Mouse (Mus musculus) lung, adult 18-20 months (tissue): ENCODE data around the gene Slc6a3.

Source experiments
- DNase-seq, 2 experiments: peaks; one replicate each; pipeline ENCODE4 v3.0.0; 2022; ENCODE audit warnings: mixed read lengths in 2 of 2

Slc6a3 gene

DNA sequence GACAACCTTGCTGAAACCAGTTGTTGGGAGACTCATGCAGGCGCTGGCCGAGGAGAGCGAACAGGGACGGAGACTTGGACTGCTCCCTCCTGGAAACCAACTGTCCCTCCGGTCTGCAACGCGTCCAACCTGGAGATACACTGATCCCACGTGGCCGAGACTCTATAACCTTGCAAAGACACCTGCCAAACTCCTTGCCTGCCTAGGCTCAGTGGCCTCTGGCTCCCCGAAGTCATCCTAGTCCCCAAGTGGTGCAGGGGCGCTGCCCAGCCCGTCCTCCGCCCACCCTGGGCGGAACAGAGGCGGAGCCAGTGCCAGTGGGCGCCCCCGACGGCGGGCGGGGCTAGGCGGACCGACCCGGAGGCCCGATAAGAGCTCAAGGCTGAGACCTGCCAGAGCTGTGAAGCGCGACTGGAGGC is at the start of gene Slc6a3:
Slc6a3 (plus strand) TSS at position 345 of the 419 bp plus-strand sequence.
- DNase-seq = peak; percentile 66 to 70

GRCm38 (mm10) chr13:73488105-73488504 is 48.4 kb upstream of the Slc6a3 start:
- DNase-seq = no peak

DNA sequence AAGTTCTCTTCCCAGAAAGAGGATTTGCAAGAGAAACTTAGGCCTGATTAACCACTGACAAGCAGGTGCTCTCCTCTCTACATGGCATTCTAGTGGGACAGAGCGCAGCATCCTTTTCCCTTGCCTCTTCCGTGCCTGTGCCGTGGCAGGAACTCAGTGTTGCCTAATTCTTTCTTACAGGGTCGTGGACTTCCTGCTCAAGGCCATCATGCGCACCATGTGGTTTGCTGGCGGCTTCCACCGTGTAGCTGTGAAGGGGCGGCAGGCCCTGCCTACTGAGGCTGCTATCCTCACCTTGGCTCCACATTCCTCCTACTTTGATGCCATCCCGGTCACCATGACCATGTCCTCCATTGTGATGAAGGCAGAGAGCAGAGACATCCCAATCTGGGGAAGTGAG is 47.8 kb upstream of the Slc6a3 start:
- no peak for DNase-seq

- peak in 1 of 2 experiments; percentile 26 for DNase-seq
Measured at GRCm38 (mm10) chr13:73489986-73490385, 46.6 kb upstream of the Slc6a3 start.

- peak in 1 of 2 experiments; percentile 41 for DNase-seq
Measured at GRCm38 (mm10) chr13:73490564-73491170, 45.9 kb upstream of the Slc6a3 start.

GRCm38 (mm10) chr13:73493183-73493582 is 43.4 kb upstream of the Slc6a3 start:
- no peak for DNase-seq

GRCm38 (mm10) chr13:73494528-73494927 is 42.0 kb upstream of the Slc6a3 start:
- no peak for DNase-seq

DNA sequence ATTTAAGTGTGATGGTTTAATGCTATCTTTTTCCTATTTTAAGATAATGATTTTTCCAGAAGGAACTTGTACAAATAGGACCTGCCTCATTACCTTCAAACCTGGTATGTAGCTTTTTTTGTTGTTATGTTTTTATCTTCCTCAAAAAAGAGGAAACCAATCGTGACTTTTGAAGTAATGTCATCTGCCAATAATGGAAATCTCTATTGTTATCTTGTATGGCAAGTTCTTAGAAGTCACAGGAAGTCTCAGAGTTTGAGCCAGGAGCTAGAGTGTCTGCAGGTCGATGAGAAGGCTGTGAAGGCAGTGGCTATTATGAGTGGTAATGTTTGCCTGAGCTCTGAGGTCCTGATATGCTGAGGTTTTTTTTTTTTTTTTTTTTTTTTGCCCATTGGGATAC is 40.4 kb upstream of the Slc6a3 start:
- no peak for DNase-seq

GRCm38 (mm10) chr13:73499893-73500604 is 36.5 kb upstream of the Slc6a3 start:
- peak in 1 of 2 experiments; percentile 50 for DNase-seq

- no peak for DNase-seq
Measured at GRCm38 (mm10) chr13:73502719-73503118, 33.8 kb upstream of the Slc6a3 start.

DNA sequence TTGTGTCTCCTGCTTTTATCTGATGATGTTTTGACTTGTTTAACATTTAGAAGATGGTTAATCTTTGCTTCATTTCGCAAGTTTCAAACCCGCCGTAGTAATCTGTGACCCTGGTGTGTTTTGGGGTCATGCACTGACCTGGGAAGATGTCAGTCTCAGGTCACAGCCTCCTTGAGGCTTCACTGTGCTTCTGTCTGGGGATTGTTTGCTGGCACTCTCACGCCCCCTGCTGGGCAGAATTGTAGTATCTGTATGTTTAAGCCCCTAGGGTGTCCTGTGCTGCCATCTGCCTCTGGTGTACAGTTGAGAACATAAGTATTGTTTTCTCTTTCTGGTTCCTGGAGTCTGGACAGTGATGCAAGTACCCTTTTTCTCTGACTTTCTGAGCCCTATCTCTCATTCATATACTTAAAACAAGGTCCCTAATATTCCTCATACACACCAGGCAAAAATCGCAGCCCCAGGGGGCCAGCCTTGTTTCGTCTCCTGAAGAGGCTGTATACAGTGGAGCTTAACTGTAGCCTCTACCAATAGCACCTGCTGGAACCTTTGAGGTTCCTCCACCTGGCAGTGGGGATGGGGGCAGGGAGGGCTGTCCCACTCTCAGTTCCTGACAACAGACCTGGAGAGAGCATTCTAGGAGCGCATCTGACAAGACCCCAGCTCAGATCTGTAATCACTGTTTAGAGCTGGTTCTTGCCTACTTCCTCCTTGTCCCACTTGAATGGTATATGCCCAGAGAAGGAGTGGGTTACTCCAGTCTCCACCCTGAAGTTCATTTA is 30.7 kb upstream of the Slc6a3 start:
- peak; percentile 67 to 72 for DNase-seq

GRCm38 (mm10) chr13:73508817-73509550 is 27.6 kb upstream of the Slc6a3 start:
- DNase-seq = peak in 1 of 2 experiments; percentile 40

DNA sequence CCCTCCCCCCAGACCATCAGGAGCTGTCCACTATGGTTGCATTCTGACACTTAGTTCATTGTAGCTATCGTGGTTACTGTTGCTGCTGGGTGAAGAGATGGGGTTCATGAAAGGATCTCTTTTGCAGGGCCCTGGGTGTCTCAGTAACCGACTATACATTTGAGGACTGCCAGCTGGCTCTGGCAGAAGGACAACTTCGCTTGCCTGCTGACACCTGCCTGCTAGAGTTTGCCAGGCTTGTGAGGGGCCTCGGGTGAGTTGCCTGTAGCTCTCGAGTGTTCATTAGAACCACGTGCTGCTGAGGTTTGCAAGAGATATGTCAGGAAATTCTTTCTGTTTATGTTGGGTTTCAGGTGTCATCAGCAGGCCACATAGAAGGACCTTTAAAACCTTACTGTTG is 26.7 kb upstream of the Slc6a3 start:
- DNase-seq = no peak

DNA sequence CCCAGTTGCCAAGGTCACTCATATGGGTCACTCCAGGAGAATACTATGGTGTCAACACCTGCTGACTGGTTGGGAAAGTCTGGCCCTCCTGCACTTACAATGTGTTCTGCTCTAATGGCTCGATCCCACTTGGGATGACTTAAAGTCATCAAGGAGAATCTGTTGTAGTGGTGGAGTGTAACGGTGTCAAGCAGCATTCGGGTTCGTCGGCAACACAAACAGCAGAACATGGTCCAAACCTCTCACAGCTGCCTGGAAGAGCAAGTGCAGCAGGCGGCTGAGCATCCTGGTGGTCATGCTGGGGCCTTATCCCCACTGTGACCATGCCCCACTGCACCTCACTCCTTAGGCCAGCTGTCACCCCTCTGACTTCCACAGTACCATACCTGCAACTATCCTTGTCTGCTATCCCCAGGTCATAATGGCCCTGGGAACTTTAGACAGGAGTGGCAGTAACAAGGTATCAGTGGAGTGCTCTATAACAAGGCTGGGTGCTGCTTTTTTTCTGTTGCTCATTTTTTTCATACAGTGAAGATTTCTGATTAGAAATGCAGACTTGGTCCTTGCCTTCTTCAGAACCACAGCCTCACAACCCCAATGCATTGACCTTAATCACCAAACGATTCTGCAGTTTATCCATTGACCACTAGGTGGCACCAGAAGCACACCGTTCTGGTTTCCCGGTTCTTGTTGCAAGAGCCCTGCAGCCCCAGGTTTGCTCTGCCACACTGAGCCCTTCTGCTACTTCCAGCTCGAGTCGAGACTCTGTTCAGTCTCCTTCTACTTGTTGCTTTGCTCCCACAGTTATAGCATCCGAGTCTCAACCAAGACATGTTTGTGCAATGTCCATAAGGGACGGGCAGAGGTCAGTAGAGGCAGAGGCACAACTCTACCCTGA is 23.5 kb upstream of the Slc6a3 start:
- peak; percentile 50 to 69 for DNase-seq

DNA sequence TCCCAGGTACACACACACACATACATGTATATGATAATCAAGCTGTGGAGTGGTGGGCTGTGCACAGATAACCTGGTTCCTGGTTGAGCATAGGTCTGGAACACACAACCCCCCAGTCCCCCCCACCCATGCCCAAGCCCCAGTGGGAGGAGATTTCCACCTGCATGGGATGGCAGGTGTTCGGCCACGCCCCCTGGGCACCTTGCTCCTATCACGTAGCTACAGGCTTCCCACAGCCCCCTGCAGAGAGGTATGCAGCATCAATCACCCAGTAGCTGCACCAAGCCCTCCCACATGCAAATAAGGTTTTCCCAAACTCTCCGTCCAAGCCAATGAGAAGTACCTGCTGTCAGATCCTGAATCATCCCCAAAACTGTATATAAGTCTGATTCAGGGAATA is 19.7 kb upstream of the Slc6a3 start:
- no peak for DNase-seq

DNA sequence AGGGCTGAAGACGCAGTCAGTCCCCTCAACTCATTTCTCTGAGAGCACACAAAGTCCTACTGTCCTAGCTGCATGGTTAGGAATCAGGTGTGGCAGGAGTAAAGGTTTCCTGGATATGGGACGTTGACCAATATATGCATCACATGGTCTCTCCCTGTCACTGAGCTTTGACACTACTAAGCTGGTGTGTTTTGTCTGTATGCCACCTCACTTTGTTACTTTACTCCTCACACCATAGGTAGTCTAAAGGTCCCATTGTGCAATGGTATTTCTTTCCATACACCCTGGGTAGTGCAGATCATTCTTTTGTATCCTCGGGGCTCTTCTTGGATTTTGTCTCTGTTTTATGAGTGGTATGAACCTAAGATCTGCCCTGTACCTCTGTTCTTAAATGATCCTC is 2.8 kb upstream of the Slc6a3 start:
- no peak for DNase-seq

- DNase-seq = no peak
Measured at GRCm38 (mm10) chr13:73535287-73535686, 1.3 kb upstream of the Slc6a3 start.

DNA sequence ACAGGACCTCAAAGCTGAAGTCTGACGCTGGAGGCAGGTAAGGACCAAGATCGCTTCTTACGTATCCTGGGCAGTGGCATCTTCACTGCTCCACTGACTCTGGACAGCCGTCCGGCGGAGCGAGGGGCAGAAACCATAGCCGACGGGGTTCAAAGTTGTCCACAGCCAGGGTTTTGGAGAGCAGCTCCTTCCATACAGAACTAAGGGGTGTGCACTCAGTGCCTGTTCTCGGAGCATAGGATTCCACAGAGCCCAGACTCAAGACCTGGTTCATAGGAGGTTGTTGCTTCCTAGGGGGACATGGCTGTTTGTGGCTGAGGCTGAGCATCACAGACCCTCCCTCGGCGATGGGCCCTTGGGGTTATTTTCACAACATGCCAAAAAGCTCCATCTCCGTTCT is 277 bp downstream of the Slc6a3 start:
- DNase-seq = no peak

DNA sequence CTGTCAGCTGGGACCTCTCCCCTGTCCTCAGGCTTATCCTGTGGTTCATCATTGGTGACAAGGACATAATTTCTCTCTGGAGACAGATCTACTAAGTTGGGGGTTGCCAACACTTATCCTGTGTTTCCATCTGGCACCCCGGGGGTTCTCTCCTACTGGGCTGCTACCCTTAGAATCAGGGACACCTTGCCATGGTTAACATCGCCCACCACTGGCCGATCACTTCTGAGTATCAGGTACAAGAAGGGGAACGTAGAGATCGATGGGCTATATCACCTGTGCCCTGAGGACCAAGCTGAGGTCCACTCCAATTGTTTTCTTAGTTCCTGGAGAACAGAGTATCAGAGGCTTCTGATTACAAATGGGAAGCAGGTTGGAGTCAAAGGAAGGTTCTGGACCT is 27.7 kb downstream of the Slc6a3 start:
- DNase-seq = no peak

GRCm38 (mm10) chr13:73575051-73575450 is 38.5 kb downstream of the Slc6a3 start:
- no peak for DNase-seq

DNA sequence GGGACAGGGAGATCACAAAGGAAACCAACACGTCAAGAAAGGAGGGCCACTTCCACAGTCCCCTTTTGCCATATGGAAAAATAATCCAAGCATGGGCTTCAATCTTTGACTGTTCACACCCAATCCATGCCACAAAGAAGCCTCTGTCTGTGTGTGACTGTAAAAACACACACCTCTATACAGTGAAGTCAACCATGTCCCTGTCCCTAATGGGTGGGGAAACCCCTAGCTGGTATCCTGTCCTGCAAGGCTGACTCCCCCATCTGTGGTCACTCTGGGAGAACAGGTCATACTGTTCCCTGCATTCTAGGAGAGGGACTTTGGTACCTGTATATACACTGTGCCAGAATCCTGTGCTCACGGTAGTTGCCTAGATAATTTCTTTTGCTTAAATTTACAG is 40.7 kb downstream of the Slc6a3 start:
- no peak for DNase-seq

DNA sequence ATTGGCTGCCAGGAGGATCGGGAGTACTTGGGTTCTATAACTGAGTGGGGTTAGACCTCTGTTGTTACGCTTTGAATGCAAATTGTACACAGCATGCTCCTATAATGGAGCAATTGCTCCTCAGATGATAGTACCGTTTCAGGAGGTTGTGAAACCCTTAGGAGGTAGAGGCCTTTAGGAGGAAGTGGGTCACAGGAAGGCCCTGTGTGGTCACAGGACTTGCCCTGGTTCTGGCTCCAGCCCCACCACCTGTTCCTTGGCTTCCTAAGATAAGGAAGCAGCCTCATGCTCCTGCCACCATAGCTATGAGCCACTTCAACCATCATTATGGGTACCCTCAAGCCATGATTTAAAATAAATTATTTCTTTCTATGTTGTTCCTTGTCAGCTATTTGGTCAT is 54.9 kb downstream of the Slc6a3 start:
- no peak for DNase-seq
